Mouse (Mus musculus) spleen, postnatal 4 days (tissue): Measurements from ENCODE around the gene Greb1.

ENCODE experiments used
- DNase-seq, 2 experiments: peaks; one replicate each; pipeline ENCODE4 v3.0.0; 2022; ENCODE audit warnings: low spot score in 2 of 2

Gene Greb1

DNA sequence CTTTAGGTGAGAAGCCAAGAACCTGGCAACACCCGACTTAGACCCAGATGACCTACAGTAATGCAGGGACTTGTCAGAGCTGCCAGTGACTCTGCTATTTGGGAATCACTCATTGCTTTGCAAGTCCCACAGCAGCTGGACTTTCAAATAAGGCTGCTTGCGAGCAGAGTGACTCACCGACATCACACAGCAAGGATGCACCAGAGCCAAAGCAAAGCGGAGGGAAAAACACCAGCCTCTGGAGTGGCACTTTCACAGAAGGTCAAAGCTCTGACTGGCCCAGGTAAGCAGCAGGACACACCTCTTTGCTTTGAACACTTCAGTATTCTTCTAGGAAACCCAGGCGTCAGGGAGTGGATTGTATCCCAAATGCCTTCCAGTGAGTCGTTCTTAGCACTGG, 164.9 kb downstream of the Greb1 start:
- no peak for DNase-seq

DNA sequence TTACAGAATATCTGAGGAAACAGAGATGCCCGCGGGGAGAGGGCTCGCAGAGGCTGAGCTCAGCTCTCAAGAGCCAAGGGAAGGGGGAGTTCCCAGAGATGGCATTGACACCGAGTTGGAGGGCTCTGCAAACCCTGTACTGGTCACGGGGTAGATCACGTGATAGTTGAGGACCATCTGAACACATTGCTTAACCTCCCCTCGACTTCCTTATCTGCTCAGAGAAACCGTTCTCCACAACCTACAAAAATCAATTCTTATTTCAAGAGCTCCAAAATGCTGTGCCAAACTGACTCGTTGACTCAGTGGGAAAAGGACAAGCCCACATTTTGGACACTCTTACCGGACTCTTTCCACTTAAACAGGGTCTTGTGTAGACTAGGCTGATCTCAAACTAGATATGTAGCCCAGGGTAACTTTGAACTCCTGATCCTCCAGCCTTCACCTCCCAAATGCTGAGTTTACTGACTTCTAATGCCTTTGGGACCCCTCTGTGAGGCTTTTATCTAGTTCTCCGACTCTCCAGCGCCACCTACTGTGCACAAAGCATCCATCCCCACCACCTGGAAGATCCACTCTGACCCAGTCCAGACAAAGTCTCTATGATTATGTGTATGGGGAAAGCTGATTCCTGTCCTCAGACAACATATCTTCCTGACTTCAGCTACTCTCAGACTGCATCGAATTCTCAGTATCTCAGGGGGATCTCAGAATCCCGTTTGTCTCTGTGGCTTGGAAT, 166.4 kb downstream of the Greb1 start:
- DNase-seq: peak; percentile 31 to 73

GRCm38 (mm10) chr12:16633235-16633634, 167.5 kb downstream of the Greb1 start:
- DNase-seq: no peak

DNA sequence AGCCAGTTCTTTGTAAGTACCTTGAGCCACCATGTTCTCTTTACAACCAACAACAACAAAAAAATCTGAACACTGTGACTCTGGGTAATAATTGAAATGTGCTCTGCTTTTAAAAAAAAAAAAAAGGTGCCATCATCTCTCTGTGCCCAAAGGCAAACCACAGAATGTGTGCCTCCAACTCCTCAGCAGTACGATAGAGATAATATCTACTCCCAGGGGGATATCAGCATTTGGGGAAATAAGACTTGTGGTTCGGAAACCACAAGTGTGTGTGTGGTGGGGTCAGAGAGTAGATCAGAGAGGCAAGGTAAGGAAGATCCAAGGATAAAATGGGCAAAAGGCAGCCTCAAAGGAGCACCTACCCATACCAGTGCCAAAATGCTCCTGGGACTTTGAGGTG, 169.3 kb downstream of the Greb1 start:
- no peak for DNase-seq

DNA sequence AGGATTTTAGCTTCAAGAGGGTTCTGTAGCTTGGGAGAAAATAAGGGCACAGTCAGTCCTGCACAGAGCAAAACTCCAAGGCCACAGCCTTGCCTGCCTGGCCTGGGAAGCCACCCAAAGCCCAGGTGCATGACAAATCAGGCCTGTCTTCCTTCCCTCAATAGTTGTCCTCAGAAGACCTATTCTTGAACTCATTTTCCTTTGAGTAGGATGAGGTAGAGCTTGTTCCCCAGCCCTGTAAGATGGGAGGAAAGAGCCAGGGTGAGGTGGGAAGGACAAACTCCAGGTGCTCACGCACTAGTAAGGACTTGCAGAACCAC, 169.9 kb downstream of the Greb1 start:
- DNase-seq: no peak

DNA sequence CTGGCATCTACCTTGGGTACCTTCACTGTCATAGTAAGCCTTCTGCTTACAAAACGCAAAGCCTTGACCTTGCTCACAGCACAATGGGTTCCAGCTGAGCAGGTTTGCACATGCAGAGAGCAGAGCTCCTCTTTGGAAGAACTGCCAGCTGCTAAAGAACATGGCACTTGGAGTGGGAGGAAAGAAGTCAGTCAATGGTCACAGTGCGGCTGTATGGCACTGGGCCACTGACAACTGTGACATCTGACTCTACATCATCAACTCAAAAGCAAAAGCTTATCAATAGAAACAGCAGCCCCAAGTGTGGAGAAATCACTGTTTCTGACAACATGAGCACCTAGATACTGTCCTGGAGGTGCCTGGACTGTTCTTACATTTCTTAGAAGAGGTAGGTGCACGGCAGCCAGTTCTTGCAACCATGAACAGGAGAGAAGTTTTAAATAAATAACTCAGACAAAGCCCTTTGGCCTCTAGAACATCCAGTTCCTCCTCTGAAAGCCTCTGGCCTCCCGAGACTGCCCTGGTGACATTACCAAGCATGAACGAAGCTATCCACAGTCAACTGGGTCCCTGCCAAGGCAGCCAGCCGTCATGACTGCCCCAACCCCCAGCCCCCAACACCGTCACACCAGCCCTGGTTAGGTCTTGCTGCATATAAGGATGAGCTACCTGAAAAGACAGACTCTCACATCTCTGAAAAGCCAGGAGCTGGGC, 170.4 kb downstream of the Greb1 start:
- no peak for DNase-seq
